Mouse (Mus musculus) G1E (cell line): ENCODE data around the gene Psme4. TPM values are rescaled to one million over a fixed set of nuclear protein-coding genes. Genes with fewer than 3 reads are reported as not detected.

Experiments used
- ATAC-seq: 2 replicates; pipeline ENCODE4 v1.8.0; 2016; ENCODE audit warnings: mild to moderate bottlenecking; ENCODE audit not compliant: insufficient number of reproducible peaks, poor library complexity, low FRiP score, severe bottlenecking; ENCODE audit errors: extremely low read depth
- DNase-seq: peaks from one replicate; pipeline ENCODE4 v3.0.0; 2012; ENCODE audit warnings: low spot score
- H3K27me3 ChIP-seq: 2 replicates; pipeline ENCODE4 v1.6.1; 2012; ENCODE audit warnings: mild to moderate bottlenecking, low read length, inconsistent platforms; ENCODE audit not compliant: insufficient read depth
- H3K36me3 ChIP-seq: replicated peaks from 2 replicates; pipeline ENCODE3; 2012; ENCODE audit warnings: mild to moderate bottlenecking, inconsistent platforms
- H3K4me1 ChIP-seq: 2 replicates; pipeline ENCODE4 v1.6.1; 2012; ENCODE audit warnings: low read depth, low read length, inconsistent platforms, mixed read lengths; ENCODE audit not compliant: insufficient read depth
- H3K4me3 ChIP-seq: 2 replicates; pipeline ENCODE4 v1.5.1; 2012; ENCODE audit warnings: low read depth, mild to moderate bottlenecking, inconsistent platforms, low read length, moderate library complexity, mixed read lengths
- H3K9me3 ChIP-seq: replicated peaks from 2 replicates; pipeline ENCODE4 v1.6.1; 2012; ENCODE audit warnings: inconsistent platforms
- CTCF ChIP-seq: IDR thresholded peaks from 2 replicates; pipeline ENCODE4 v1.5.1; 2012; ENCODE audit warnings: low read depth, low read length, inconsistent platforms, mixed read lengths
- GATA1 ChIP-seq: IDR thresholded peaks from 2 replicates; pipeline ENCODE4 v1.6.1; 2012; ENCODE audit warnings: borderline replicate concordance, low read length, inconsistent platforms, mixed read lengths
- GATA2 ChIP-seq: IDR thresholded peaks from 2 replicates; pipeline ENCODE4 v1.6.1; 2012; ENCODE audit warnings: low read depth, low read length, inconsistent platforms, borderline replicate concordance
- POLR2AphosphoS5 ChIP-seq: IDR thresholded peaks from 2 replicates; pipeline ENCODE4 v1.6.1; 2012; ENCODE audit warnings: low read depth, low read length, inconsistent platforms; ENCODE audit not compliant: insufficient replicate concordance
- TAL1 ChIP-seq: conservative IDR thresholded peaks from 2 replicates; pipeline ENCODE4 v1.6.1; 2012; ENCODE audit warnings: low read depth, low read length, inconsistent platforms, mixed read lengths
- polyA plus RNA-seq: library from polyadenylated mRNA; stranded (reverse); fragments of >175 nt; gene quantifications from 2 replicates; pipeline ENCODE4 v1.2.3, GENCODE M21; 2012
- total RNA-seq, 2 experiments: library from RNA; stranded (forward) in 1 of 2; stranded (reverse) in 1 of 2; fragments of 200-1000 nt in 1 of 2; fragments of >200 nt in 1 of 2; fragmentation: Nextera tagmentation in 1 of 2; gene quantifications; 2 replicates each; pipeline ENCODE4 v1.2.3; 2014 to 2017

The Psme4 gene
- total and polyA plus RNA-seq, 3 experiments: 7.0 to 156 (median 94.5) TPM

- Histone ChIP-seq H3K36me3 (peaks cover 24% of the 10 kb centered on the region), H3K27me3 (no peaks in the 10 kb centered on the region), H3K4me1 (peaks cover 6% of the 10 kb centered on the region), H3K9me3 (no peaks in the 10 kb centered on the region), H3K4me3 (no peak overlapping the region)
- DNase-seq: no peak
- ATAC-seq: no peak
- TF ChIP-seq POLR2AphosphoS5 (no peak), CTCF (no peak), TAL1 (no peak), GATA2 (no peak), GATA1 (no peak)
Measured at GRCm38 (mm10) chr11:30800091-30800490, 28.6 kb downstream of the Psme4 start.

GRCm38 (mm10) chr11:30802421-30802820 lies 30.9 kb downstream of the Psme4 start:
- Histone ChIP-seq H3K9me3 (no peaks in the 10 kb centered on the region), H3K4me3 (no peak overlapping the region), H3K4me1 (peaks cover 6% of the 10 kb centered on the region), H3K36me3 (peaks cover 25% of the 10 kb centered on the region), H3K27me3 (no peaks in the 10 kb centered on the region)
- ATAC-seq (no peak), DNase-seq (no peak)
- TF ChIP-seq CTCF (no peak), GATA1 (no peak), TAL1 (no peak), POLR2AphosphoS5 (no peak), GATA2 (no peak)

DNA sequence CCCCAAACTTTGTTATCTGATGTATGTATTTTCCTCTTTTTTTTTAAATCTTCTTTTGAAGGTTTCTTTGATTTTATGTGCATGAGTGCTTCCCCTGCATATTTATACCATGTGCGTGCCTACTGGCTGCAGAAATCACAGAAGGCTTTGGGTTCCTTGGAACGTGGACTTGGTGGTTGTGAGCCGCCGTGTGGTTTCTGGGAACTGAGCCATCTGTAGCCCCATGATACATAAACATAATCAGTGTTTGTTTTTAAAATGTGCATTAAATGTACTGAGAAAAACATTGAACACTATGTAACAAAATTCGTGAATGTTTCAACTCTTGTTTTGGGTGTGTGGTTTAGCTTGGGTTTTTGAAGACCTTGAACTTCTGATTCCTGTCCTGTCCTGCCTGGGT lies 49.6 kb downstream of the Psme4 start:
- Histone ChIP-seq H3K27me3 (no peaks in the 10 kb centered on the region), H3K4me3 (no peak overlapping the region), H3K9me3 (no peaks in the 10 kb centered on the region), H3K4me1 (no peaks in the 10 kb centered on the region), H3K36me3 (peaks cover 55% of the 10 kb centered on the region)
- TF ChIP-seq POLR2AphosphoS5: no peak
- TF ChIP-seq TAL1: no peak
- TF ChIP-seq GATA1: no peak
- no peak for TF ChIP-seq GATA2
- TF ChIP-seq CTCF: no peak
- no peak for ATAC-seq
- no peak for DNase-seq

DNA sequence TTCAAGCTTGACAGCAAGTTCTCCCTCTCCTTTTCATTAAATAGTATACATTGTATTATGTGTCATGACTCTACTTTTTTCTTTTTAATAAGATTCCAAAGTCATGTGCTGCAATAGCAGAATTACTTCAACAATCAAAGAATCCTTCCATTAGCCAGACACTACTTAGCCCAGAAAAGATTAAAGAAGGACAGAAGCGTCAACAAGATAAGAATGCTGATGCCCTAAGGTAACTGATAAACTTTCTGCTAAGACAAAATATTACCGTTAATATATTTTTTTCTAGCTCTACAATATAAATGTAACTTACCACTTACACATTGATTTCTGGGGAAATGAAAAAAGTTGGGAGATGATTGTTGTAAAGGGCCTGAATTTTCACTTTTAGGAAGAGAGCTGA lies 67.3 kb downstream of the Psme4 start:
- Histone ChIP-seq H3K36me3 (peaks cover 55% of the 10 kb centered on the region), H3K4me1 (no peaks in the 10 kb centered on the region), H3K27me3 (no peaks in the 10 kb centered on the region), H3K9me3 (no peaks in the 10 kb centered on the region), H3K4me3 (no peak overlapping the region)
- ATAC-seq (no peak), DNase-seq (no peak)
- no peak for TF ChIP-seq TAL1
- TF ChIP-seq GATA2: no peak
- no peak for TF ChIP-seq POLR2AphosphoS5
- TF ChIP-seq CTCF: no peak

GRCm38 (mm10) chr11:30844355-30844754 lies 72.8 kb downstream of the Psme4 start:
- no peak overlapping the region for H3K4me3 ChIP-seq
- DNase-seq (no peak), ATAC-seq (no peak)
- H3K4me1 ChIP-seq: no peaks in the 10 kb centered on the region
- H3K9me3 ChIP-seq: no peaks in the 10 kb centered on the region
- peaks cover 55% of the 10 kb centered on the region for H3K36me3 ChIP-seq
- H3K27me3 ChIP-seq: no peaks in the 10 kb centered on the region
- no peak for TF ChIP-seq GATA1
- TF ChIP-seq CTCF: no peak
- no peak for TF ChIP-seq GATA2
- TF ChIP-seq TAL1: no peak
- TF ChIP-seq POLR2AphosphoS5: no peak

GRCm38 (mm10) chr11:30872425-30872824 lies 100.9 kb downstream of the Psme4 start:
- no peak for TF ChIP-seq CTCF
- no peak for TF ChIP-seq TAL1
- no peak for TF ChIP-seq GATA1
- no peak for TF ChIP-seq GATA2
- no peak for TF ChIP-seq POLR2AphosphoS5
- no peak for ATAC-seq
- no peaks in the 10 kb centered on the region for H3K27me3 ChIP-seq
- peaks cover 41% of the 10 kb centered on the region for H3K36me3 ChIP-seq
- no peak overlapping the region for H3K4me3 ChIP-seq
- no peaks in the 10 kb centered on the region; the same call in 1 of the 2 replicates for H3K4me1 ChIP-seq
- no peak for DNase-seq
- H3K9me3 ChIP-seq: no peaks in the 10 kb centered on the region

DNA sequence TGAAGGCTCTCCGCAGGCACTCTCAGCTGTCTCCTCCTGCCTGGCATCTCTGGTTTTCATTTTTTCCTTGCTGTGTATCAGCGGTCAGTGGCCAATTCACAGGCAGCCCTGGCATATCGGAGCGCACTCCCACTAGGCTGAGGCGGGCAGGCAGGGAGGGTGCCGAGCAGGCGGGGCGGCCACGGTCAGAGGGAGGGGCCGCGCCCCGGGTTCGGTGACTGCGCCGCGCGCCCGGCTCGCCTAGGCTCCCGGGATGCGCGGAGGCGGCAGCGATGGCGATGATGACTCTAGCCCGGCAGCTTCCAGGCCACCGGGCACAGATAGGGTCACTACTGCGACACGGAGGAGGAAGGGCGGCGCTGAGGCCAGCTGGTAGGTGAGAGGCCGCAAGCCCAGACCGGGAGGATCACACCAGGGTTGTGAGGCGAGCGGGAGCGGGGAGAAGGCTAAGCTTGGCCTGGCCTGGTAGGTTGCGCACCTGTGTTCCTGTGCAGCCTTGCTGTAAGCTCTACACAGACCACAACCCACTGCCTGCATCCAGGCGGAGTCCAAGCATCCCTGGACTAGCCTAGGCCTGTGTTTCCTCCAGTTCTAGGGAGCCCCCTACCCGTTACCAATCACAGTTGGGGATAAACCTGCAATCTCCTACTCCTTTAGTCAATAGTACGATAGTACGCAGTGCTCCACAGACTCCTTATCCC lies 113.8 kb downstream of the Psme4 start, which contains the start of the genes Gpr75 and Asb3:
Gene Gpr75 (plus strand): TSS at position 188 of the 701 bp plus-strand sequence.
Gene Asb3 (plus strand): TSS at position 246 of the 701 bp plus-strand sequence.
- Histone ChIP-seq H3K9me3 (no peaks in the 10 kb centered on the region), H3K27me3 (peaks cover 5% of the 10 kb centered on the region; the same call in 1 of the 2 replicates), H3K4me3 (no peak within 1 kb of the TSS), H3K36me3 (peaks cover 5% of the 10 kb centered on the region), H3K4me1 (peaks cover 5% of the 10 kb centered on the region; the same call in 1 of the 2 replicates)
- ATAC-seq (no peak), DNase-seq (no peak)
- TF ChIP-seq TAL1: no peak
- no peak for TF ChIP-seq POLR2AphosphoS5
- TF ChIP-seq GATA1: no peak
